Mouse (Mus musculus) adrenal gland, adult (tissue): ENCODE measurements around the gene Papolb.

Source experiments
- DNase-seq, 2 experiments: peaks; one replicate each; pipeline ENCODE4 v3.0.0; 2022 to 2023; ENCODE audit warnings: low spot score in 1 of 2; ENCODE audit not compliant: inconsistent age in 2 of 2

Papolb gene

DNA sequence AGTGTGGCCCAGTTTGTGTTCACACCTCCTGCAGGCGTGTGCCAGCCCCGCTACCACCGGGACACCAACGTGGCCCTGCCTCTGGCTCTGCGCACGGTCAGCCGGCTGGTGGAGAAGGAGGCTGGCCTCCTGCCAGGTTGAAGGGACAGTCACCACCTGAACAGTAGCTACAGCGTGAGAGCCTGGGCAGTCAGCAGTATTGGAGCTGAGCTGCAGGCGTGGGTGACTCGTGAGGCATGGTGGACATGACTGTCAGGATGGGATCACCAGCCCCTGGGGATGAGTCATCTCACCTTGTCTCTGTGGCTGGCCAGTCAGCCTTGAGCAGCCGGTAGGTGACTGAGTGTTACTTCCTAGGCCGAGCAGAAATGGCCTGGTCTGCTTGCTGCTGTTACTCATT lies 52.5 kb downstream of the Papolb start:
- peak; percentile 88 to 90 for DNase-seq
